Mouse (Mus musculus) G1E (cell line): Measurements from ENCODE around the gene Lrr1. TPM values are rescaled to one million over a fixed set of nuclear protein-coding genes. Genes with fewer than 3 reads are reported as not detected.

ENCODE experiments used
- ATAC-seq: 2 replicates; pipeline ENCODE4 v1.8.0; 2016; ENCODE audit warnings: mild to moderate bottlenecking; ENCODE audit not compliant: insufficient number of reproducible peaks, poor library complexity, low FRiP score, severe bottlenecking; ENCODE audit errors: extremely low read depth
- DNase-seq: peaks from one replicate; pipeline ENCODE4 v3.0.0; 2012; ENCODE audit warnings: low spot score
- H3K27me3 ChIP-seq: 2 replicates; pipeline ENCODE4 v1.6.1; 2012; ENCODE audit warnings: mild to moderate bottlenecking, low read length, inconsistent platforms; ENCODE audit not compliant: insufficient read depth
- H3K36me3 ChIP-seq: replicated peaks from 2 replicates; pipeline ENCODE3; 2012; ENCODE audit warnings: mild to moderate bottlenecking, inconsistent platforms
- H3K4me1 ChIP-seq: 2 replicates; pipeline ENCODE4 v1.6.1; 2012; ENCODE audit warnings: low read depth, low read length, inconsistent platforms, mixed read lengths; ENCODE audit not compliant: insufficient read depth
- H3K4me3 ChIP-seq: 2 replicates; pipeline ENCODE4 v1.5.1; 2012; ENCODE audit warnings: low read depth, mild to moderate bottlenecking, inconsistent platforms, low read length, moderate library complexity, mixed read lengths
- H3K9me3 ChIP-seq: replicated peaks from 2 replicates; pipeline ENCODE4 v1.6.1; 2012; ENCODE audit warnings: inconsistent platforms
- CTCF ChIP-seq: IDR thresholded peaks from 2 replicates; pipeline ENCODE4 v1.5.1; 2012; ENCODE audit warnings: low read depth, low read length, inconsistent platforms, mixed read lengths
- GATA1 ChIP-seq: IDR thresholded peaks from 2 replicates; pipeline ENCODE4 v1.6.1; 2012; ENCODE audit warnings: borderline replicate concordance, low read length, inconsistent platforms, mixed read lengths
- GATA2 ChIP-seq: IDR thresholded peaks from 2 replicates; pipeline ENCODE4 v1.6.1; 2012; ENCODE audit warnings: low read depth, low read length, inconsistent platforms, borderline replicate concordance
- POLR2AphosphoS5 ChIP-seq: IDR thresholded peaks from 2 replicates; pipeline ENCODE4 v1.6.1; 2012; ENCODE audit warnings: low read depth, low read length, inconsistent platforms; ENCODE audit not compliant: insufficient replicate concordance
- TAL1 ChIP-seq: conservative IDR thresholded peaks from 2 replicates; pipeline ENCODE4 v1.6.1; 2012; ENCODE audit warnings: low read depth, low read length, inconsistent platforms, mixed read lengths
- polyA plus RNA-seq: library from polyadenylated mRNA; stranded (reverse); fragments of >175 nt; gene quantifications from 2 replicates; pipeline ENCODE4 v1.2.3, GENCODE M21; 2012
- total RNA-seq, 2 experiments: library from RNA; stranded (forward) in 1 of 2; stranded (reverse) in 1 of 2; fragments of 200-1000 nt in 1 of 2; fragments of >200 nt in 1 of 2; fragmentation: Nextera tagmentation in 1 of 2; gene quantifications; 2 replicates each; pipeline ENCODE4 v1.2.3; 2014 to 2017

Lrr1 gene
- total and polyA plus RNA-seq, 3 experiments, result 19.4 to 45.0 (median 36.2) TPM

- TF ChIP-seq TAL1 (no peak), GATA2 (no peak), CTCF (no peak), GATA1 (no peak), POLR2AphosphoS5 (no peak)
- H3K4me1 ChIP-seq, result peaks cover 48% of the 10 kb centered on the region
- peaks cover 19% of the 10 kb centered on the region for H3K27me3 ChIP-seq
- no peaks in the 10 kb centered on the region for H3K36me3 ChIP-seq
- no peaks in the 10 kb centered on the region for H3K9me3 ChIP-seq
- H3K4me3 ChIP-seq, result peak overlapping the region; percentile 3; the same call in 1 of the 2 replicates
- ATAC-seq (no peak), DNase-seq (no peak)
Observed at GRCm38 (mm10) chr12:69129634-69130310, 38.8 kb upstream of the Lrr1 start.

DNA sequence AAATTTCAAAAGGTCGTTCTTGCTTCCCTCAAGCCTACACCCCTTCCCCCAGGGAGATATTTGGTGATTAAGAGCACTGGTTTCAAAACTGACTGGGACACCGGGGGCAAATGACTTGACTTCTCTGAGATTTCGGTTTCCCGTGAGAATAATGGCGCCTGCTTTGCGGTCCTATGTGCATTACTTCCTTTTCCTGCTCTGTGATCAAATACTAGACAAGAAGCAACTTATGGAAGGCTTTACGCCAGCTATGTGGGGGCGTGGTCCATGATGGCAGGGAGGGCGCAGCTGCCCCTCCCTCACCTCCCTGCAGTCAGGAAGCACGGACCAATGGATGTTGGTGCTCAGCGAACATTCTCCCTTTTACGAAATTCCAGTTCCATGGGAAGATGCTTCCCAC is 38.1 kb upstream of the Lrr1 start:
- no peak for DNase-seq
- Histone ChIP-seq H3K4me1 (peaks cover 44% of the 10 kb centered on the region), H3K9me3 (no peaks in the 10 kb centered on the region), H3K27me3 (peaks cover 24% of the 10 kb centered on the region), H3K36me3 (no peaks in the 10 kb centered on the region), H3K4me3 (no peak overlapping the region; the same call in 1 of the 2 replicates)
- no peak for ATAC-seq
- TF ChIP-seq GATA1, result no peak
- no peak for TF ChIP-seq GATA2
- TF ChIP-seq POLR2AphosphoS5, result no peak
- TF ChIP-seq CTCF, result no peak

DNA sequence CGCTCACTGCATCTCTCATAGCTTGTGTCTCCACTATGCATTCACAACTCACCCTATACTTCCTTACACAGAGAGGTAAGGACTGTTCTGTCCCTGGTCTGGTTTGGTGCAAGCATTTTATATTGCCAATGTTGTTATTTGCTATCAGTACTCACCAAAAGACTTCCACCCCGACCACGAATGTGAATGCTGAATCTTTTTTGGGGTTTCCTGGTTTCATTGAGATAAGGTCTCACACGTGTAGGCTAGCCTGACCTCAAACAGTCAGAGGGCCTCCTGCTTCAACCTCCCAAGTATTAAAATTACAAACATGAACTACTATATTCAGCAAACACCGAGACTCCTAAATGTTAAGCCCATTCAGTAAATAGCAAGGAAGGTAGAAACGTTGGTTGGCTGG is 37.3 kb upstream of the Lrr1 start:
- Histone ChIP-seq H3K36me3 (no peaks in the 10 kb centered on the region), H3K9me3 (no peaks in the 10 kb centered on the region), H3K27me3 (peaks cover 18% of the 10 kb centered on the region), H3K4me1 (peaks cover 44% of the 10 kb centered on the region), H3K4me3 (no peak overlapping the region; the same call in 1 of the 2 replicates)
- DNase-seq (peak; percentile 43), ATAC-seq (peak; percentile 57)
- TF ChIP-seq CTCF, result no peak
- no peak for TF ChIP-seq GATA1
- no peak for TF ChIP-seq GATA2
- TF ChIP-seq TAL1, result peak; percentile 42
- TF ChIP-seq POLR2AphosphoS5, result no peak

DNA sequence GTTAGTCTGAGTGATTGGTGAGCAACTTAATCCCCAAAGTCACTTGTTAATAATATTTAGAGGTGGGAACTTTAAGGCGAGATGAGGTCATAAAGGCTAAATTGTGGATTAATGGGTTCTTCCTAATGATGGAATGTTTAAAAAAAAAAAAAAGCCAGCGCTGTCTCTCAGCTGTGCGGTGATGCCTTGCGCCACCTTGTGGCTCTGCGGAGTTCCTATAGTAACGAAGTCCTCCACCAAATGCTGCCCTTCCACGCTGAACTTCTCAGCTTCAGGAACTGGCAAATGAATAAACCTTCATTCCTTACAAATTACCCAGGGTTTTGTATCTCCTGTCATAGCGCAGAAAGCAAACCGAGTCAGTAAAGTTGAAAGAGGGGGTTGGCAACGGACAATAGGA is 36.6 kb upstream of the Lrr1 start:
- DNase-seq (peak; percentile 35), ATAC-seq (no peak; the same call in 1 of the 2 replicates)
- no peaks in the 10 kb centered on the region for H3K9me3 ChIP-seq
- H3K4me3 ChIP-seq, result no peak overlapping the region
- H3K4me1 ChIP-seq, result peaks cover 41% of the 10 kb centered on the region
- H3K27me3 ChIP-seq, result peaks cover 16% of the 10 kb centered on the region
- H3K36me3 ChIP-seq, result no peaks in the 10 kb centered on the region
- no peak; the same call in 1 of the 2 replicates for TF ChIP-seq CTCF
- TF ChIP-seq GATA2, result no peak
- no peak for TF ChIP-seq POLR2AphosphoS5
- no peak for TF ChIP-seq GATA1
- no peak for TF ChIP-seq TAL1

- H3K4me1 ChIP-seq, result peaks cover 2% of the 10 kb centered on the region; the same call in 1 of the 2 replicates
- H3K9me3 ChIP-seq, result no peaks in the 10 kb centered on the region
- DNase-seq, result no peak
- no peak overlapping the region for H3K4me3 ChIP-seq
- H3K27me3 ChIP-seq, result peaks cover 35% of the 10 kb centered on the region
- TF ChIP-seq CTCF (no peak), TAL1 (no peak), GATA2 (no peak), GATA1 (no peak), POLR2AphosphoS5 (no peak)
- H3K36me3 ChIP-seq, result no peaks in the 10 kb centered on the region
- no peak for ATAC-seq
Observed at GRCm38 (mm10) chr12:69139201-69139600, 29.4 kb upstream of the Lrr1 start.

DNA sequence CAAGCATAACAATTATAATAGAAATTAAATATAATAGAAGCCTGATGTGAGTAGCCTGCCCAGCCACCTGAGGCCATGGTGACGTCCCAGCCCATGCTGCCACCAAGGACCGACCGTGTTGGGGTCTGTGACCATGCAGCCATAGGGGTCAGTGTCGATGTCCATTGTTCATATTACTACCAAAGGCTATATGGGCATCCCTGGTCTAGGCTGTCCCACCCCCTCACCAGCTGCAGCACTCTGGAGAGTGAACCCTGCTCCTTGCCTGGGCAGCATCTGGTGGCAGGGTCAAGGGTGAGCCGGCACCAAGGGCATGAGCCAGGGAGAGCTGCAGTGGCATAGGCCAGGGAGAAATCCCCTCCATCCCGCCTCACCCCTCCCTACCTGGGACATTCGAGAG is 28.8 kb upstream of the Lrr1 start:
- no peaks in the 10 kb centered on the region for H3K36me3 ChIP-seq
- peaks cover 35% of the 10 kb centered on the region for H3K27me3 ChIP-seq
- ATAC-seq (no peak), DNase-seq (no peak)
- no peak overlapping the region for H3K4me3 ChIP-seq
- no peaks in the 10 kb centered on the region for H3K9me3 ChIP-seq
- peaks cover 2% of the 10 kb centered on the region; the same call in 1 of the 2 replicates for H3K4me1 ChIP-seq
- TF ChIP-seq GATA2 (no peak), CTCF (no peak), TAL1 (no peak), POLR2AphosphoS5 (no peak), GATA1 (no peak)

GRCm38 (mm10) chr12:69143460-69143859 is 25.2 kb upstream of the Lrr1 start:
- ATAC-seq (no peak), DNase-seq (no peak)
- TF ChIP-seq GATA1, result no peak
- no peak for TF ChIP-seq GATA2
- TF ChIP-seq TAL1, result no peak
- peaks cover 39% of the 10 kb centered on the region for H3K27me3 ChIP-seq
- H3K4me3 ChIP-seq, result no peak overlapping the region
- peaks cover 12% of the 10 kb centered on the region for H3K4me1 ChIP-seq
- no peaks in the 10 kb centered on the region for H3K9me3 ChIP-seq
- H3K36me3 ChIP-seq, result no peaks in the 10 kb centered on the region
